Mouse (Mus musculus) heart, postnatal 14 days (tissue): ENCODE data around the gene Pitx3. TPM values are rescaled to one million over a fixed set of nuclear protein-coding genes. Genes with fewer than 3 reads are reported as not detected.

ENCODE experiments used
- total RNA-seq, 2 experiments: library from RNA; stranded (reverse); gene quantifications; 2 replicates each; pipeline ENCODE4 v1.2.3; 2021

The Pitx3 gene
- total RNA-seq, 2 experiments from 2014 or later, result 0.79 TPM; not detected in 1

Other genes starting within 250 kb of the Pitx3 start
- gene Armh3, start 149.8 kb downstream of the Pitx3 start, total RNA-seq, result 10 to 100 TPM; 12.9 to 16.5 TPM
- gene Hps6, start 144.8 kb downstream of the Pitx3 start, total RNA-seq, result 1 to 10 TPM; 6.3 to 6.5 TPM
- 10 to 100 TPM; 13.8 to 14.1 TPM for gene Pprc1, start 103.4 kb downstream of the Pitx3 start, total RNA-seq
- 10 to 100 TPM; 54.4 to 61.0 TPM for gene Ldb1, start 103.1 kb downstream of the Pitx3 start, total RNA-seq
- 10 to 100 TPM; 16.4 to 17.2 TPM for gene Nolc1, start 72.5 kb downstream of the Pitx3 start, total RNA-seq
- under 1 TPM in 1 of 2 experiments, not detected in 1; 0.67 TPM for gene Elovl3, start 16.4 kb downstream of the Pitx3 start, total RNA-seq
- 10 to 100 TPM; 50.3 to 50.7 TPM for gene Gbf1, start 4.2 kb upstream of the Pitx3 start, total RNA-seq
- 10 to 100 TPM; 15.5 to 16.6 TPM for gene Nfkb2, start 156.0 kb upstream of the Pitx3 start, total RNA-seq
- gene Psd, start 178.8 kb upstream of the Pitx3 start, total RNA-seq, result 1 to 10 TPM; 1.7 to 1.9 TPM
- gene Fbxl15, start 179.9 kb upstream of the Pitx3 start, total RNA-seq, result 1 to 10 TPM; 5.5 to 6.9 TPM
- 10 to 100 TPM; 88.0 to 89.6 TPM for gene Cuedc2, start 190.4 kb upstream of the Pitx3 start, total RNA-seq
- gene Mfsd13a, start 192.8 kb upstream of the Pitx3 start, total RNA-seq, result 1 to 10 TPM; 2.9 to 3.6 TPM
- gene 2310034G01Rik, start 202.0 kb upstream of the Pitx3 start, total RNA-seq, result under 1 TPM; 0.22 to 0.48 TPM
- gene Actr1a, start 247.4 kb upstream of the Pitx3 start, total RNA-seq, result 100 to 1,000 TPM; 104 to 108 TPM
- gene Sufu, start 248.6 kb upstream of the Pitx3 start, total RNA-seq, result 10 to 100 TPM; 15.1 to 15.3 TPM